16 mouse cellular contexts compared by ENCODE assay signal in genomic region chr8:106364837-106365236, GRCm38 (mm10).
"Had no signal": no experiment of that assay in that cellular context is flagged by ENCODE, and none has a peak within 500 bp of the region (broad histone marks: within the 10 kb centered on the region; RNA-seq: fewer than 3 reads in every experiment).

No protein-coding gene starts in this region.

- H3K9ac ChIP-seq: liver, embryonic 15.5 days; liver, postnatal 0 days; lung, embryonic 15.5 days; midbrain, embryonic 13.5 days; midbrain, embryonic 15.5 days; neural tube, embryonic 12.5 days; stomach, embryonic 15.5 days had no signal

- H3K4me3 ChIP-seq: liver, embryonic 15.5 days; lung, embryonic 15.5 days; midbrain, embryonic 13.5 days; midbrain, embryonic 15.5 days; neural tube, embryonic 12.5 days; stomach, embryonic 15.5 days had no signal

- H3K27me3 ChIP-seq: liver, embryonic 15.5 days; lung, embryonic 15.5 days; midbrain, embryonic 13.5 days; midbrain, embryonic 15.5 days; neural tube, embryonic 12.5 days; stomach, embryonic 15.5 days had no signal

- H3K4me1 ChIP-seq: liver, embryonic 15.5 days; lung, embryonic 15.5 days; midbrain, embryonic 13.5 days; midbrain, embryonic 15.5 days; neural tube, embryonic 12.5 days; stomach, embryonic 15.5 days had no signal

- H3K9me3 ChIP-seq: liver, embryonic 15.5 days; lung, embryonic 15.5 days; midbrain, embryonic 13.5 days; midbrain, embryonic 15.5 days; neural tube, embryonic 12.5 days; stomach, embryonic 15.5 days had no signal

- H3K36me3 ChIP-seq: liver, embryonic 15.5 days; lung, embryonic 15.5 days; midbrain, embryonic 13.5 days; midbrain, embryonic 15.5 days; neural tube, embryonic 12.5 days; stomach, embryonic 15.5 days had no signal

- H3K27ac ChIP-seq: liver, embryonic 15.5 days; lung, embryonic 15.5 days; macrophage; midbrain, embryonic 13.5 days; midbrain, embryonic 15.5 days; neural tube, embryonic 12.5 days; stomach, embryonic 15.5 days; stomach, postnatal 0 days had no signal

- ATAC-seq: liver, postnatal 0 days; lung, postnatal 0 days; midbrain, embryonic 13.5 days; midbrain, embryonic 15.5 days had no signal

- DNase-seq: liver, postnatal 0 days; lung, adult 2 months; lung, postnatal 14 days; lung, postnatal 36 days; right cerebral cortex, postnatal 14 days; thymus, adult 2 months; thymus, postnatal 36 days had no signal
